Mouse (Mus musculus) forebrain, embryonic 13.5 days (tissue): ENCODE data around the gene Lmbr1l. TPM values are rescaled to one million over a fixed set of nuclear protein-coding genes. Genes with fewer than 3 reads are reported as not detected.
A peak's percentile ranks its signal among the peaks of the same experiment; 100 is the strongest.

Experiments used
- ATAC-seq: fragments of 200-750 bp; cut with Nextera tagmentation; 2 replicates; pipeline ENCODE4 v1.8.0; 2017
- H3K27ac ChIP-seq: fragments of 300-500 bp; sonication (generic); 2 replicates; pipeline ENCODE4 v1.5.1; 2015; ENCODE audit warnings: inconsistent platforms, mild to moderate bottlenecking, moderate library complexity
- H3K27me3 ChIP-seq: fragments of 300-500 bp; sonication (generic); 2 replicates; pipeline ENCODE4 v1.6.1; 2015; ENCODE audit warnings: mild to moderate bottlenecking, inconsistent platforms
- H3K36me3 ChIP-seq: fragments of 300-500 bp; sonication (generic); 2 replicates; pipeline ENCODE4 v1.6.1; 2015; ENCODE audit warnings: mild to moderate bottlenecking, inconsistent platforms; ENCODE audit not compliant: poor library complexity, severe bottlenecking
- H3K4me1 ChIP-seq: fragments of 300-500 bp; sonication (generic); 2 replicates; pipeline ENCODE4 v1.6.1; 2015; ENCODE audit warnings: inconsistent platforms
- H3K4me2 ChIP-seq: fragments of 300-500 bp; sonication (generic); 2 replicates; pipeline ENCODE4 v1.6.1; 2015; ENCODE audit warnings: inconsistent platforms, mild to moderate bottlenecking, moderate library complexity
- H3K4me3 ChIP-seq: fragments of 300-500 bp; sonication (generic); 2 replicates; pipeline ENCODE4 v1.5.1; 2015; ENCODE audit warnings: mild to moderate bottlenecking, inconsistent platforms
- H3K9ac ChIP-seq: fragments of 300-500 bp; sonication (generic); 2 replicates; pipeline ENCODE4 v1.6.1; 2015; ENCODE audit warnings: mild to moderate bottlenecking, inconsistent platforms
- H3K9me3 ChIP-seq: fragments of 300-500 bp; sonication (generic); replicated peaks from 2 replicates; pipeline ENCODE4 v1.6.1; 2016; ENCODE audit warnings: inconsistent platforms
- WGBS: fragments of 180-500 bp; shearing (Covaris S2); methylation state at CpG from one replicate; pipeline ENCODE4 v1.1.7; 2015; 5-methylcytosine and 5-hydroxymethylcytosine counted together
- polyA plus RNA-seq: library from polyadenylated mRNA; unstranded; fragments of >200 nt; fragmentation: Nextera tagmentation; extraction: Ambion mirVana; gene quantifications from 2 replicates; pipeline ENCODE4 v1.2.1, GENCODE M21; 2015

Lmbr1l gene
- polyA plus RNA-seq, 1 experiment from 2014 or later, result 39.8 TPM

DNA sequence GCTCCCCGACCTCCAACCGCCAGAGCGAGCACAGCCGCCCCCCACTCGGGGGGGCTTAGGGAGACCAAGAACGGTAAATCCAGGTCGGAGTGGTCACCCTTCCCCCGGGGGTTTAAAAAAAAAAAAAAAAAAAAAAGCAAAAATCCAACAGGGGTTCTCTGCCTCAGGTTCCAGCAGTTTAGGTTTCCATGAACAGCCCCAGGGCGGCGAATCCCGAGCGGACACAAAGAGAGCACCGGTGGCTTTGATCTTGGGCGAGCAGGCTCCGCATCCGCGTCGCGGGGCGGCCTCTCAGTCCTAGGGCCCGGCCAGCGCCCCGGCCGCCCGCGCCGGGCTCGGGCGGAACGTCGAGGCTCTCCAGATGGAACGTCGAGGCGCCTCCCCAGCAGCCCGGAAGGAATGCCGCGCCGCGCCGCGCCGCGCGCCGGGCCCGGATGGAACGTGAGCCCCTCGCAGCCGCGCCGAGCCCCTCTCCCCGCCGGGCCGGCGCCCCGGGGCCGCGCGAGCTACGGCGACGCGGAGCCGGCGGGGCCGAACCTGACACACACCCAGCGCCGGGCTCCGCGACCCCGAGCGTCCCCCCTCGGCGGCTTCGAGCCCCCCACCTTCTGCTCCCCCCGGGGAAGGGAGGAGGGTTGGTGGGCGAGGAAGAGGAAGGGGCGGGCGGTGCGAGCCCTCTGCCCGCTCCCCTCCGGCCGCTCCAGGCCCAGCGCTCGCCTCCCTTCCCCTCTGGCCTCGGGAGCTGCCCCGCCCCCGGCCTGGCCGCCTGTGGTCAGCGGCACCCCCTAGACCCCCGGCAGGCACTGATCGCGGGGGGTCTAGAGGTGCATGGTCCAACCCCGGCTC lies 46.7 kb downstream of the Lmbr1l start, which contains the start of gene Kmt2d:
Gene Kmt2d (minus strand): TSS at position 135 of the 846 bp plus-strand sequence.
- 0% methylated on average over 60 of the region's 94 CpGs for WGBS
- Histone ChIP-seq H3K27ac (peak within 1 kb of the TSS; percentile 98), H3K4me3 (peak within 1 kb of the TSS; percentile 99), H3K36me3 (peaks cover 4% of the 10 kb centered on the region), H3K9me3 (no peaks in the 10 kb centered on the region), H3K9ac (peak within 1 kb of the TSS; percentile 99), H3K27me3 (no peaks in the 10 kb centered on the region), H3K4me1 (peaks cover 42% of the 10 kb centered on the region), H3K4me2 (peak within 1 kb of the TSS; percentile 97)
- ATAC-seq, result no peak; the same call in 1 of the 2 replicates

DNA sequence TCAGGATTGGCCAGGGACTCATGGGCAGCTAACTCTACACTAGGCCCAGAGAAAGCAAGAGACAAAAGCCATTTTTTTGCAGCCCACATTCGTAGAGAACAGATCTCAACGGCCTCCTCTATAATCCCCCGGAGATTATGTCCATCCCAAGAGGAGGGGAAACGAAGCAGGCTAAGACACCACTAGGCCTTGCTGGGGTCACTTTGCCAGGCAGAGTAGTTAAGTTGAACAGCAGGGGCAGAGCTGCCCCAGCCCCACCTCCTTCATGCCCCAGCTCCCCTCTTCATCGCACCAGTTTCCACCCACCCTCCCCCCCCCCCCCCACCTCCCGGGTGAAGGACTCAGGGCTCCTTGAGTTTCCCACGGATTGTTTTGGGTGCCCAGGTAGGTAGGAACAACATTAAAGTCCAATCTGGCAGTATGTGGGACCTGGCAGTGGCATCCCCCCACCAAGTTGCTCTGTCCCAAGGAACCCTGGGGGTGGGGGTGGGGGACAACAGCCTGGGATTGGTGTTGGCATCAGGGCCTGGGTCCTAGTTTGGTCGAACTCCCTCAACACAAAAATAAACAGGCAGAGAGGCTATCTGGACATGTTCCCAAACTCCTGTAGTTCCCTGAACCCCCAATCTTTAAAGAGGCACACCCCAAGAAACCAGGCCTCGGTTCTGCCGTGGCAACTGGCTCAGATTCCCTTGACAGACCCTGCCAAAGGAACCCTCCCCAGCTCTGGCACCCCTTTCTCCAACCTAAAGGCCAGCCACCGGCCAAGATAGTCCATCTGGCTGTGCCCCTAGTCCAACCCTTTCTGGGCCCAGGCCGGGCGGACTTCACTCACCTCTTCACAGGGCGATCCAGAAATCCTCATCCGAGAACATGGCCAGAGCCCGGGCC lies 47.6 kb downstream of the Lmbr1l start:
- peaks cover 42% of the 10 kb centered on the region for H3K4me1 ChIP-seq
- H3K27me3 ChIP-seq, result no peaks in the 10 kb centered on the region
- peak overlapping the region; percentile 99 for H3K9ac ChIP-seq
- H3K36me3 ChIP-seq, result peaks cover 13% of the 10 kb centered on the region
- under 1% methylated on average over 16 of the region's 16 CpGs for WGBS
- no peak for ATAC-seq
- peak overlapping the region; percentile 97 for H3K4me2 ChIP-seq
- H3K9me3 ChIP-seq, result no peaks in the 10 kb centered on the region
- H3K4me3 ChIP-seq, result peak overlapping the region; percentile 99
- H3K27ac ChIP-seq, result peak overlapping the region; percentile 98

DNA sequence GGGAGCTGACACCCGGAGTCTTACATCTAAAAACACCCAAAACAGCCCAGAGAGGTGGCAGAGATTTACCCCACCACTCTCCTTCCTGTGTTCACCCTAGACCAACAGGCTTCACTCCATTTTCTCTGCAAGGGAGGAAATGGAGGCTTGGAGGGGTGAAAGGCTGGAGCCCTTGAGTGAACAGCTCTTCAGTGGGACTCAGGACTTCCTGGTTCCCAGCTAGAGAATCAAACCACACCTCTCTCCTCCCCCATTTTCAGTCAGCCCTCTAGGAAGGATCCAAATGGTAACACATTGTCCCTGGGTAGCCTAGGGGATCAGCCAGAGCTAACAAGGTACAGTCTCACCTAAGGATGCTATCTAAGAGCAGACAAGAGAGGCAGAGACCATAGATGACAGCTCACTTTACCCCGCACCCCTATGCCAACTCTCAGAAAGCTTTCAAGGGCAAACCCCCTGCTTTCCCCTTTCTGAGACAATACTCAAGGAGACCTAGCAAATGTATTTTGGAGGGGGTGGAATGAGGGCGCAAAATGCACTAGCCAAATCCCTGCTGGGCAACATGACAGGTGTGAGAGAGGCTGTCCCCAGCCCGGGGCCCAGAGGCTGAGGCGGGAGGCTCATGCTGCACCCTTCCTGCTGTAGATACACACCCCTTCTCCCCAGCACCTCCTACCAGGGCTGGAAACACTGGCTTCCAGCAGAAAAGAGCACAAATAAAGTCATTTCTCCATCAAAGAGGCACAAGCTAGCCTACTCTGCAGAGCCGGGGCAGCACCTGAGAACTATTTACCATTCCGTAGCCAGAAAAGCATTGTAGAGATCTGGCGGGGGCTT lies 48.5 kb downstream of the Lmbr1l start:
- Histone ChIP-seq H3K9ac (peak overlapping the region; percentile 99), H3K27me3 (no peaks in the 10 kb centered on the region), H3K4me1 (peaks cover 42% of the 10 kb centered on the region), H3K27ac (peak overlapping the region; percentile 11; the same call in 1 of the 2 replicates), H3K4me3 (peak overlapping the region; percentile 99), H3K9me3 (no peaks in the 10 kb centered on the region), H3K4me2 (peak overlapping the region; percentile 97), H3K36me3 (peaks cover 21% of the 10 kb centered on the region)
- ATAC-seq, result no peak
- WGBS, result 12% methylated on average over 8 of the region's 8 CpGs

DNA sequence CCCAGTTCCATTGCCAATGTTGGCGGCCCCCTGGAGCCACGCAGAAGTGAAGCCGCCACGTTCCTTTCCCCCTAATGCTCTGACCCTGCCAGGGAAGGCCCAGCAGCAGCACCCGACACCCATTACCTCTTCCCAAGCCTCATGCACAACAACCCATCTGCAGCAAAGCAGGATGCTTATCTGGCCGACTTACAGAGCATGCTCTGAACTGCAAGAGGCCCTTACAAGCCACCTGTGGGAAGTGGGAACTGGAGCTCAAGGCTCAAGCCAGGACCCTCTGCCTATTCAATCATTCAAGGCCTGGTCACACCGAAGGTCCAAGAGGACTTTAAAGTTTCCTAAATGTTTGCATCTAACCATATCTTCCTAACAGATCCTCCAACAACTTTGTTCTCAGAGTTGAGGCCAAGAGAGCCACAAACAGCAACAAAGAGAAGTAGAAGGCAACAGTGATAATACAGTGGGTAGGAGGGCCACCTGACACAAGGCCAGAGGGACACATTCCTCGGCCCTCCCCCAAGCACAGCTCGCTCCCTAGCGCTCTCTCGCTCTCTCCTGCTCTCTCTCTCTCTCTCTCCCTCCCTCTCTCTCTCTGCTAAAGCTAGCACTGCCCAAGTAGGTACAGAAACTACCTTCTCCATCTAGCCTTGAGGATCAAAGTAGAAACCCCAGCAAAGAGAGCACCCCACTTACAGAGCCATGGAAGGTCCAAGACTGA lies 49.5 kb downstream of the Lmbr1l start:
- Histone ChIP-seq H3K4me2 (peak overlapping the region; percentile 97), H3K27me3 (no peaks in the 10 kb centered on the region), H3K9me3 (no peaks in the 10 kb centered on the region), H3K27ac (no peak overlapping the region), H3K36me3 (peaks cover 32% of the 10 kb centered on the region), H3K4me3 (peak overlapping the region; percentile 99), H3K9ac (peak overlapping the region; percentile 99), H3K4me1 (peaks cover 42% of the 10 kb centered on the region)
- no peak for ATAC-seq
- 37% methylated on average over 11 of the region's 11 CpGs for WGBS

DNA sequence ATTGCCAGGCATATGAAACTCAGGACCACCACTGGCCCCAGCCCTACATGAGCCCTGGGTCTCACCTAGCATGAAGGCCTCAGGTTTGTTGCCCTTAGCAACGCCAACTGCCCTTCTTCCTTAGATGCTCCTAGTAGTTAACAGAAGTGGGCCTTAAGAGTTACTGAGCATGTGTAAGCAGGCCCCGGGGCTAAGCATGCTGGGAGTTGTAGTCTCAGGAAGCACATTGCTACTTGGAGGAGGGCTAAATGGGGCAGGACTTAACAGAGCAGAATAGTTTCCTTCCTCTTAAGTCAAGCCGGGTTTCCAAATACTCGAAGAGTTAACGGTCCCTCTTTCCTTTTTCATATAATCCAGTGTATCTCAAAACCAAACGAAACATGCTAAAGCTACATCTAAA lies 50.7 kb downstream of the Lmbr1l start:
- WGBS, result 72% methylated on average over 6 of the region's 6 CpGs
- no peak for ATAC-seq

DNA sequence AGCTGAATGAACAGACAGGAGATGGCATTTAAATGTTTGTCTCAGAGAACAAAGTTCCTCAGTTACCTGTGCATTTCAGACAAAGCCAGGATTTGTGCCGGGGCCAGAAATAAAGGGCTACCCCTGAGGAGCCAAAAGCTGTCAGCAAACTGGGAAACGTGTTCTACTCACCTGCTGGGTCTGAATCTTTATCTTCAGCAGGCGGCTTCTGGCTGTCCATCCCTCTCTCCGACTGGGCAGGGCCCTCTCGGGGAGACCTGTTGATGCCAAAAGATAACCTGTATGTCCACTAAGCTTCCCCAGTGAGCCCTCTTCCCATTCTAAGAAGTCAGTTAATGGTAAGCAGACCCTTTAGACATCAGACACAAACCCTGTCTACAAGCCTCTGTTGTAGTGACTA lies 51.5 kb downstream of the Lmbr1l start:
- Histone ChIP-seq H3K36me3 (peaks cover 52% of the 10 kb centered on the region), H3K27ac (no peak overlapping the region)
- no peak for ATAC-seq

More for the DNA sequence above, 50.7 kb downstream of the Lmbr1l start:
- Histone ChIP-seq H3K9me3 (no peaks in the 10 kb centered on the region), H3K4me1 (peaks cover 34% of the 10 kb centered on the region), H3K4me3 (0 out of 2 replicates have a peak overlapping the region, but pooled peaks have one; percentile 4), H3K36me3 (peaks cover 44% of the 10 kb centered on the region), H3K27ac (no peak overlapping the region), H3K27me3 (no peaks in the 10 kb centered on the region), H3K9ac (no peak overlapping the region), H3K4me2 (peak overlapping the region; percentile 97)

DNA sequence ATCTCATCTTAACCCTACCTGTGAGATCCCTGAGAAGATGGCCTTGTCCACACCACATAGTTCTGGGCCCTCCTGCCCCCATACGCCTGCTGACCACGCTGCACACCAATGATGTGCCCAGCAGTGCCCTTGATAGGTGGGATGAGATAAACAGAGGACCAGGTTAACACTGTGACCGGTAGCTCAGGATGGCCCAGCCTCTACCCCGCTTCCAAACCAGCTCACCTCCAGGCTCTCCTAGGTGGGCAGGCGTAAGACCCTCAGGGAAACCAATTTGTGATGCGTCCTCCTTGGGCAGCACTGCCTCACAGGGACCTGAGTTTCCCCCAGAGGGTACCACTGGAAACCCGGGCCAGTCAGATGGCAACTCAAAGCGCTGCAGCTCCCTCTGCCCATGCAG lies 52.3 kb downstream of the Lmbr1l start:
- Histone ChIP-seq H3K36me3 (peaks cover 59% of the 10 kb centered on the region), H3K4me1 (peaks cover 34% of the 10 kb centered on the region), H3K4me3 (no peak overlapping the region), H3K27me3 (no peaks in the 10 kb centered on the region), H3K9me3 (no peaks in the 10 kb centered on the region), H3K27ac (no peak overlapping the region), H3K9ac (peak overlapping the region; percentile 14; the same call in 1 of the 2 replicates), H3K4me2 (no peak overlapping the region)
- no peak for ATAC-seq
- 95% methylated on average over 8 of the region's 8 CpGs for WGBS

More for the DNA sequence above, 51.5 kb downstream of the Lmbr1l start:
- no peak overlapping the region for H3K4me3 ChIP-seq
- H3K4me1 ChIP-seq, result peaks cover 34% of the 10 kb centered on the region
- H3K9ac ChIP-seq, result no peak overlapping the region
- H3K9me3 ChIP-seq, result no peaks in the 10 kb centered on the region
- H3K4me2 ChIP-seq, result no peak overlapping the region
- H3K27me3 ChIP-seq, result no peaks in the 10 kb centered on the region
- WGBS, result 97% methylated on average over 5 of the region's 5 CpGs

DNA sequence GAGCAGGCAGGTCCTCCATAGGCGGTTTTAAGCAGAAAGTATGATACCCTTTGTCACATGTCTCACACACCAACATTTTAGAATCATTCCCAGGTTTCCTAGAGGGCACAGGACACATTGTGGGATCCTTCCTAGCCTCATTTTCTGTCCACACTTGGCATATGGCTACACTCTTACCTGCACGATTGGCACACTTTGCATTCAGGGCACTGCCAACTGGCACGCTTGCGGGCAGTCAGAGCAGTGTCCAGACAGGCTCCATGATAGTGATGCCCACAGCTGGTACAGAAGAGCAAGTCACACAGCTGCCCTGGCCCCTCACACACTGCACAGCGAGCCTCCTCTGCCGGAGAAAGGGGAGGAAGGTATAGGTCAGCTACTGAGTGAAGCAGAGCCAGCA lies 53.1 kb downstream of the Lmbr1l start:
- ATAC-seq, result no peak
- H3K9me3 ChIP-seq, result no peaks in the 10 kb centered on the region
- no peaks in the 10 kb centered on the region for H3K27me3 ChIP-seq
- H3K4me1 ChIP-seq, result peaks cover 31% of the 10 kb centered on the region
- WGBS, result 95% methylated on average over 6 of the region's 6 CpGs
- no peak overlapping the region for H3K9ac ChIP-seq
- H3K27ac ChIP-seq, result no peak overlapping the region
- H3K36me3 ChIP-seq, result peaks cover 67% of the 10 kb centered on the region
- H3K4me2 ChIP-seq, result no peak overlapping the region
- H3K4me3 ChIP-seq, result no peak overlapping the region

DNA sequence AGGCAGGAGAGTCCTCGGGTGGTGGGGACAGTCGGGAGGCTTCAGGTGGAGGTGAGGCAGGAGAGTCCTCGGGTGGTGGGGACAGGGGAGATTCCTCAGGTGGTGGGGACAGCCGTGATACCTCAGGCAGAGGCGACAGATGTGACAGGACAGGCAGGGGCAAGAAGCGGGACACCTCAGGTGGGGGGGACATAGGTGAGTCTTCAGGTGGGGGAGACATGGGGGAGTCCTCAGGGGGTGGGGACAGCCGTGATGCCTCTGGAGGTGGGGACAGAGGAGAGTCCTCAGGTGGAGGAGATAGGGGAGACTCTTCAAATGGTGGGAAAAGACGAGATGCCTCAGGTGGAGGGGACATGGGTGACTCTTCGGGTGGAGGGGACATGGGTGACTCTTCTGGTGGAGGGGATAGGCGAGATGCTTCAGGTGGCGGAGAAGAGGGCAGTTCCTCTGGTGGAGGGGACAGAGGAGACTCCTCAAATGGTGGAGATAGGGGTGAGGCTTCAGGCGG lies 54.5 kb downstream of the Lmbr1l start:
- H3K4me2 ChIP-seq, result no peak overlapping the region
- 90% methylated on average over 12 of the region's 12 CpGs for WGBS

DNA sequence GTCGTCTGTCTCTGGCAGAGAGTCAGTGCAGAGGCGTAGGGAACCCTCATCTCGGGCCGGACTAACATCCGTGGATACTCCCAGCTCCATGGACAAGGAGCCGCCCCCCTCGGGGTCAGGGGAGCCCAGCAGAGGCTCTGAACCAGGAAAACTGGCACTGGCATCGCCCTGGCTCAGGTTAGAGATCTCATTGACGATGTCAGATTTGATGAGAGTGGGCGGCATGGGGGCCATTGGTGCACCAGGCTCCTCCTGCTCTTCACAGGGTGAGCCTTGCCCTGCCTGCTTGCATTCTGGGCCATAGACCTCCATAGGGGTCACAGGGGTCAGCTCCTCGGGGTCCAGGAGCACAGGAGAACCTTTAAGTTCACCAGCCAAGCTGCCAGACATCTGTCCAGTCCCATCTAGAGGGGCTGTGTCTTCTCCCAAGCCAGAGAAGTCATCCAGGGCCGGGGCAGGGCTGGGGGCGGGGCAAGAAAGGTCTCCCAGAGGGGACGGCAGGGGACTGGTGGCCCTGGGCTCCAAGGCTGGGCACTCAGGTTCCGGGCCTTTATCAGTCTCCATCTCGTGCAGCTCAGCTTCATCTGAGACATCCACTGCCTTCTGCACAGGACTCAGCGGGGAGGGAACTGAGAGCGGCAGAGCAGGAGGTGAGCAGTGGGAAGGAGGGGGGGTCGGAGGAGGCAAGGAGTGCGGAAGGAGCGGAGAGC lies 56.2 kb downstream of the Lmbr1l start:
- Histone ChIP-seq H3K4me3 (no peak overlapping the region), H3K4me2 (no peak overlapping the region), H3K27ac (no peak overlapping the region), H3K4me1 (peaks cover under 1% of the 10 kb centered on the region; the same call in 1 of the 2 replicates), H3K36me3 (peaks cover 98% of the 10 kb centered on the region), H3K27me3 (no peaks in the 10 kb centered on the region), H3K9me3 (no peaks in the 10 kb centered on the region), H3K9ac (no peak overlapping the region)
- 89% methylated on average over 21 of the region's 21 CpGs for WGBS
- ATAC-seq, result no peak

More for the DNA sequence above, 54.5 kb downstream of the Lmbr1l start:
- no peak for ATAC-seq
- H3K9me3 ChIP-seq, result no peaks in the 10 kb centered on the region
- no peak overlapping the region for H3K4me3 ChIP-seq
- H3K36me3 ChIP-seq, result peaks cover 82% of the 10 kb centered on the region
- no peaks in the 10 kb centered on the region for H3K27me3 ChIP-seq
- no peak overlapping the region for H3K27ac ChIP-seq
- H3K4me1 ChIP-seq, result peaks cover 17% of the 10 kb centered on the region
- no peak overlapping the region for H3K9ac ChIP-seq
